Mouse (Mus musculus): ENCODE measurements around the gene Gm17332.

DNA sequence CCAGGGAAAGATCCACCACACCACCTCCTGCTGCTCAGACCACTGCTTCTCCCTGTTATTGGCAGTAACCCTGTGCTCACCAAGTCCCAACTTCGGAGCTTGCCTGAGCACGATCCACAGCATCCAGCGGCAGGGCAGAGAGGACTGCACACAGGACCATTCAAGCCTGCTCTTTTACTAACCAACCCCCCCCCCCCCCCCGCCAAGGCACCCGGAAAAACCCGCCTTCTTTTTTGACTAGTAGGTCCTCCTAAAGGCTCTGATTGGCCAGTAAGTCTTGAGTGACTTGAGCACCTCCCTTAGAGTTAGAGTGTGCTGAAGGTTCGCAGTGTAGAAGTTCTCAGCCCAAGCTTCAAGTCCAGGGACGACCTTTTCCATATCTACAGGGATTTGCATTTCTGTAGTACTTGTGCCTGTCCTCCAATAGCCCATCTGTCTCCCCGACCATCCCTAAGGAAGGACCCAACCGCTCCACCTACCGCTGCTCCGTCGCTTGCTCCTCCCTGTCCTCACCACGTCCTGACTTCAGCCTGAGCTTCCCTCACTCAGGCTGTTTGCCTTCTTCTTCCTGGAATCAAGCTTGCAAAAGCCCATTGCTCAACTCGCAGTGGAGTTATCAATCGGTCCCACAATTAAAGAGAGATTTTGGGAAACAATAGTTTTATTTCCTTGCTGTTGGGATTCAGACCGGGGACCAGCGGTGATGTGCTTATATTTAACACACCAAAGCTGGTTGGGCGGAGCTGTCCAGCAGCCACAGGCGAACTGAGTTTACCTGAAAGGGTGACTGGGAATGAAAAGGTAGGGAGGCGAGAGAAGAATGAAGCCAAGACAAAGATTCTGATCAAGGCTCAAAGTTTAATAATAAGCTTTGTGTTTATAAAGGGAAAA, 12.9 kb downstream of the Gm17332 start:
- TF ChIP-seq MYOG (IDR thresholded peaks at IDR 0.05; ENCODE audit: control insufficient read depth, extremely low read depth, insufficient read length) (no peak), CTCF (IDR thresholded peaks at IDR 0.05; ENCODE audit: control insufficient read depth, insufficient read depth, insufficient read length) (no peak), USF1 (IDR thresholded peaks at IDR 0.05; ENCODE audit: low read depth) (no peak), MYOD1 (IDR thresholded peaks at IDR 0.05; ENCODE audit: control insufficient read depth, insufficient read length, low read depth) (no peak), MAX (IDR thresholded peaks at IDR 0.05) (no peak)

All from C2C12 (cell line).